Mouse (Mus musculus): ENCODE data around the gene Mettl24. TPM values are rescaled to one million over a fixed set of nuclear protein-coding genes. Genes with fewer than 3 reads are reported as not detected.
"Not testable (repeated sequence)": the region's sequence is repeated elsewhere in the genome, so short reads cannot be mapped to it uniquely, and the experiment has no call there.

Gene Mettl24
- polyA plus RNA-seq, 1 experiment from 2014 or later = 0.53 TPM

GRCm38 (mm10) chr10:40759391-40760194 is 76.5 kb downstream of the Mettl24 start:
- H3K9ac ChIP-seq (ENCODE audit: low read length); ATAC-seq (ENCODE audit: low FRiP score); H3K4me1 ChIP-seq (ENCODE audit: control insufficient read depth, insufficient read depth, low read length); H3K36me3 ChIP-seq (ENCODE audit: control insufficient read depth, insufficient read depth, low read length); H3K27ac ChIP-seq (ENCODE audit: low read depth, low read length); H3K4me3 ChIP-seq (ENCODE audit: low read depth, low read length); H3K27me3 ChIP-seq (ENCODE audit: control insufficient read depth, insufficient read depth, low read length); H3K4me2 ChIP-seq; DNase-seq (ENCODE audit: low spot score, missing footprints); H3K9me3 ChIP-seq (ENCODE audit: control insufficient read depth, low read length): not testable (repeated sequence)
- 96% methylated on average over 20 of the region's 23 CpGs for WGBS

GRCm38 (mm10) chr10:40760195-40761009 is 77.3 kb downstream of the Mettl24 start:
- H3K4me3 ChIP-seq (ENCODE audit: low read depth, low read length) = no peak overlapping the region

GRCm38 (mm10) chr10:40761010-40761752 is 78.1 kb downstream of the Mettl24 start:
- H3K9me3 ChIP-seq (ENCODE audit: control insufficient read depth, low read length) = no peaks in the 10 kb centered on the region
- no peak overlapping the region for H3K4me3 ChIP-seq (ENCODE audit: low read depth, low read length)
- H3K36me3 ChIP-seq (ENCODE audit: control insufficient read depth, insufficient read depth, low read length) = no peaks in the 10 kb centered on the region
- no peak overlapping the region for H3K4me2 ChIP-seq
- H3K27me3 ChIP-seq (ENCODE audit: control insufficient read depth, insufficient read depth, low read length) = no peaks in the 10 kb centered on the region
- no peak overlapping the region for H3K9ac ChIP-seq (ENCODE audit: low read length)
- ATAC-seq (ENCODE audit: low FRiP score) (no peak), DNase-seq (ENCODE audit: low spot score, missing footprints) (peak; percentile 80)
- no peak overlapping the region for H3K27ac ChIP-seq (ENCODE audit: low read depth, low read length)
- 72% methylated on average over 9 of the region's 9 CpGs for WGBS
- H3K4me1 ChIP-seq (ENCODE audit: control insufficient read depth, insufficient read depth, low read length) = no peaks in the 10 kb centered on the region

More at GRCm38 (mm10) chr10:40760195-40761009, 77.3 kb downstream of the Mettl24 start:
- no peaks in the 10 kb centered on the region for H3K9me3 ChIP-seq (ENCODE audit: control insufficient read depth, low read length)
- H3K4me1 ChIP-seq (ENCODE audit: control insufficient read depth, insufficient read depth, low read length) = no peaks in the 10 kb centered on the region
- peak; percentile 54 for DNase-seq (ENCODE audit: low spot score, missing footprints)
- WGBS = 93% methylated on average over 9 of the region's 9 CpGs
- no peaks in the 10 kb centered on the region for H3K27me3 ChIP-seq (ENCODE audit: control insufficient read depth, insufficient read depth, low read length)
- no peak overlapping the region for H3K9ac ChIP-seq (ENCODE audit: low read length)
- ATAC-seq (ENCODE audit: low FRiP score) = no peak
- no peak overlapping the region for H3K27ac ChIP-seq (ENCODE audit: low read depth, low read length)
- H3K36me3 ChIP-seq (ENCODE audit: control insufficient read depth, insufficient read depth, low read length) = no peaks in the 10 kb centered on the region
- no peak overlapping the region for H3K4me2 ChIP-seq

GRCm38 (mm10) chr10:40762624-40763023 is 79.5 kb downstream of the Mettl24 start:
- no peaks in the 10 kb centered on the region for H3K36me3 ChIP-seq (ENCODE audit: control insufficient read depth, insufficient read depth, low read length)
- H3K4me3 ChIP-seq (ENCODE audit: low read depth, low read length) = no peak overlapping the region
- H3K27ac ChIP-seq (ENCODE audit: low read depth, low read length) = no peak overlapping the region
- peak; percentile 37 for DNase-seq (ENCODE audit: low spot score, missing footprints)
- no peaks in the 10 kb centered on the region for H3K9me3 ChIP-seq (ENCODE audit: control insufficient read depth, low read length)
- 81% methylated on average over 6 of the region's 6 CpGs for WGBS
- no peak overlapping the region for H3K9ac ChIP-seq (ENCODE audit: low read length)
- H3K4me1 ChIP-seq (ENCODE audit: control insufficient read depth, insufficient read depth, low read length) = no peaks in the 10 kb centered on the region
- no peak for ATAC-seq (ENCODE audit: low FRiP score)
- no peak overlapping the region for H3K4me2 ChIP-seq
- no peaks in the 10 kb centered on the region for H3K27me3 ChIP-seq (ENCODE audit: control insufficient read depth, insufficient read depth, low read length)

- no peaks in the 10 kb centered on the region for H3K36me3 ChIP-seq (ENCODE audit: control insufficient read depth, insufficient read depth, low read length)
- no peaks in the 10 kb centered on the region for H3K27me3 ChIP-seq (ENCODE audit: control insufficient read depth, insufficient read depth, low read length)
- DNase-seq (ENCODE audit: low spot score, missing footprints) = peak; percentile 64
- H3K4me1 ChIP-seq (ENCODE audit: control insufficient read depth, insufficient read depth, low read length) = no peaks in the 10 kb centered on the region
- no peaks in the 10 kb centered on the region for H3K9me3 ChIP-seq (ENCODE audit: control insufficient read depth, low read length)
- H3K27ac ChIP-seq (ENCODE audit: low read depth, low read length) = no peak overlapping the region
- WGBS = 86% methylated on average over 5 of the region's 5 CpGs
- ATAC-seq (ENCODE audit: low FRiP score) = no peak
- H3K9ac ChIP-seq (ENCODE audit: low read length) = no peak overlapping the region
- H3K4me2 ChIP-seq = no peak overlapping the region
- no peak overlapping the region for H3K4me3 ChIP-seq (ENCODE audit: low read depth, low read length)
Observed at GRCm38 (mm10) chr10:40763084-40763720, 80.1 kb downstream of the Mettl24 start.

- no peaks in the 10 kb centered on the region for H3K9me3 ChIP-seq (ENCODE audit: control insufficient read depth, low read length)
- no peak for ATAC-seq (ENCODE audit: low FRiP score)
Observed at GRCm38 (mm10) chr10:40772266-40772665, 89.2 kb downstream of the Mettl24 start.

GRCm38 (mm10) chr10:40775151-40775550 is 92.1 kb downstream of the Mettl24 start:
- Histone ChIP-seq H3K36me3 (ENCODE audit: control insufficient read depth, insufficient read depth, low read length) (no peaks in the 10 kb centered on the region), H3K4me1 (ENCODE audit: control insufficient read depth, insufficient read depth, low read length) (peaks cover 9% of the 10 kb centered on the region; the same call in 1 of the 2 replicates), H3K9me3 (ENCODE audit: control insufficient read depth, low read length) (no peaks in the 10 kb centered on the region), H3K27me3 (ENCODE audit: control insufficient read depth, insufficient read depth, low read length) (no peaks in the 10 kb centered on the region), H3K4me3 (ENCODE audit: low read depth, low read length) (no peak overlapping the region), H3K27ac (ENCODE audit: low read depth, low read length) (peak overlapping the region; percentile 50), H3K9ac (ENCODE audit: low read length) (no peak overlapping the region), H3K4me2 (no peak overlapping the region)
- peak; percentile 88 for DNase-seq (ENCODE audit: low spot score, missing footprints)
- WGBS = 34% methylated on average over 11 of the region's 11 CpGs
- peak; percentile 89 for ATAC-seq (ENCODE audit: low FRiP score)

More at GRCm38 (mm10) chr10:40772266-40772665, 89.2 kb downstream of the Mettl24 start:
- no peak overlapping the region for H3K27ac ChIP-seq (ENCODE audit: low read depth, low read length)
- H3K4me1 ChIP-seq (ENCODE audit: control insufficient read depth, insufficient read depth, low read length) = peaks cover 9% of the 10 kb centered on the region; the same call in 1 of the 2 replicates
- WGBS = 50% methylated on average over 4 of the region's 4 CpGs
- no peak overlapping the region for H3K4me3 ChIP-seq (ENCODE audit: low read depth, low read length)
- no peak overlapping the region for H3K4me2 ChIP-seq
- H3K27me3 ChIP-seq (ENCODE audit: control insufficient read depth, insufficient read depth, low read length) = no peaks in the 10 kb centered on the region
- peak; percentile 82 for DNase-seq (ENCODE audit: low spot score, missing footprints)
- H3K36me3 ChIP-seq (ENCODE audit: control insufficient read depth, insufficient read depth, low read length) = no peaks in the 10 kb centered on the region
- no peak overlapping the region for H3K9ac ChIP-seq (ENCODE audit: low read length)

- no peak overlapping the region for H3K4me3 ChIP-seq (ENCODE audit: low read depth, low read length)
Observed at GRCm38 (mm10) chr10:40775655-40776054, 92.6 kb downstream of the Mettl24 start.

More at GRCm38 (mm10) chr10:40775655-40776054, 92.6 kb downstream of the Mettl24 start:
- Histone ChIP-seq H3K27me3 (ENCODE audit: control insufficient read depth, insufficient read depth, low read length) (no peaks in the 10 kb centered on the region), H3K4me2 (no peak overlapping the region), H3K9me3 (ENCODE audit: control insufficient read depth, low read length) (no peaks in the 10 kb centered on the region), H3K9ac (ENCODE audit: low read length) (no peak overlapping the region), H3K27ac (ENCODE audit: low read depth, low read length) (peak overlapping the region; percentile 50), H3K4me1 (ENCODE audit: control insufficient read depth, insufficient read depth, low read length) (peaks cover 9% of the 10 kb centered on the region; the same call in 1 of the 2 replicates), H3K36me3 (ENCODE audit: control insufficient read depth, insufficient read depth, low read length) (no peaks in the 10 kb centered on the region)
- 71% methylated on average over 4 of the region's 4 CpGs for WGBS
- DNase-seq (ENCODE audit: low spot score, missing footprints) = no peak
- ATAC-seq (ENCODE audit: low FRiP score) = peak; percentile 40; the same call in 1 of the 2 replicates

All from midbrain, embryonic 11.5 days (tissue).